Mouse (Mus musculus): ENCODE results near the gene Clic5. TPM values are rescaled to one million over a fixed set of nuclear protein-coding genes. Genes with fewer than 3 reads are reported as not detected.

Gene Clic5
- polyA plus RNA-seq, 1 experiment from 2014 or later: 25.9 TPM

GRCm38 (mm10) chr17:44325314-44325713 is 136.9 kb downstream of the Clic5 start:
- no peak for ATAC-seq
- no peaks in the 10 kb centered on the region for H3K4me1 ChIP-seq (ENCODE audit: control insufficient read depth, insufficient read depth, low read length)
- no peaks in the 10 kb centered on the region for H3K9me3 ChIP-seq (ENCODE audit: control insufficient read depth, low read length)
- no peak overlapping the region for H3K27ac ChIP-seq (ENCODE audit: low read length)
- H3K4me3 ChIP-seq (ENCODE audit: low read length): no peak overlapping the region
- H3K36me3 ChIP-seq (ENCODE audit: control insufficient read depth, insufficient read depth, low read length): no peaks in the 10 kb centered on the region
- no peak overlapping the region for H3K4me2 ChIP-seq (ENCODE audit: low read depth, low read length)
- H3K27me3 ChIP-seq (replicated peaks; ENCODE audit: control insufficient read depth, insufficient read depth, low read length): no peaks in the 10 kb centered on the region
- H3K9ac ChIP-seq (ENCODE audit: low read depth, low read length): no peak overlapping the region
- 78% methylated on average over 10 of the region's 10 CpGs for WGBS

GRCm38 (mm10) chr17:44327279-44328146 is 139.1 kb downstream of the Clic5 start:
- Histone ChIP-seq H3K36me3 (ENCODE audit: control insufficient read depth, insufficient read depth, low read length) (no peaks in the 10 kb centered on the region), H3K9ac (ENCODE audit: low read depth, low read length) (no peak overlapping the region), H3K4me1 (ENCODE audit: control insufficient read depth, insufficient read depth, low read length) (no peaks in the 10 kb centered on the region), H3K27me3 (replicated peaks; ENCODE audit: control insufficient read depth, insufficient read depth, low read length) (no peaks in the 10 kb centered on the region), H3K4me3 (ENCODE audit: low read length) (no peak overlapping the region), H3K27ac (ENCODE audit: low read length) (no peak overlapping the region), H3K9me3 (ENCODE audit: control insufficient read depth, low read length) (no peaks in the 10 kb centered on the region), H3K4me2 (ENCODE audit: low read depth, low read length) (peak overlapping the region; percentile 42)
- no peak for ATAC-seq
- WGBS: 28% methylated on average over 10 of the region's 10 CpGs

- ATAC-seq: no peak
- no peak overlapping the region for H3K9ac ChIP-seq (ENCODE audit: low read depth, low read length)
- H3K27me3 ChIP-seq (replicated peaks; ENCODE audit: control insufficient read depth, insufficient read depth, low read length): no peaks in the 10 kb centered on the region
- no peaks in the 10 kb centered on the region for H3K4me1 ChIP-seq (ENCODE audit: control insufficient read depth, insufficient read depth, low read length)
- whole genome bisulfite sequencing: 48% methylated on average over 5 of the region's 5 CpGs
- H3K4me3 ChIP-seq (ENCODE audit: low read length): no peak overlapping the region
- no peaks in the 10 kb centered on the region for H3K9me3 ChIP-seq (ENCODE audit: control insufficient read depth, low read length)
- H3K4me2 ChIP-seq (ENCODE audit: low read depth, low read length): peak overlapping the region; percentile 42; the same call in 1 of the 2 replicates
- no peak overlapping the region for H3K27ac ChIP-seq (ENCODE audit: low read length)
- no peaks in the 10 kb centered on the region for H3K36me3 ChIP-seq (ENCODE audit: control insufficient read depth, insufficient read depth, low read length)
These were observed 139.7 kb downstream of the Clic5 start for GRCm38 (mm10) chr17:44328147-44328482.

Other genes starting within 250 kb of the Clic5 start
- 52.4 and 60.0 TPM in 2 replicates for gene Enpp5, start 109.8 kb upstream of the Clic5 start, polyA plus RNA-seq (2015; fragmentation: Nextera tagmentation; extraction: Ambion mirVana)
- 4.4 and 4.9 TPM in 2 replicates for gene Enpp4, start 82.8 kb upstream of the Clic5 start, polyA plus RNA-seq (2015; fragmentation: Nextera tagmentation; extraction: Ambion mirVana)